Mouse (Mus musculus): Measurements from ENCODE around the gene Mum1.
A peak's percentile ranks its signal among the peaks of the same experiment; 100 is the strongest.

Gene Mum1

GRCm38 (mm10) chr10:80250573-80250972 lies 24.3 kb downstream of the Mum1 start:
- no peak for DNase-seq (ENCODE audit: low spot score)

GRCm38 (mm10) chr10:80252011-80252410 lies 25.8 kb downstream of the Mum1 start:
- no peak for DNase-seq (ENCODE audit: low spot score)

- no peak for DNase-seq (ENCODE audit: low spot score)
Observed at GRCm38 (mm10) chr10:80252493-80253274, 26.4 kb downstream of the Mum1 start.

- DNase-seq (ENCODE audit: low spot score), result no peak
Observed at GRCm38 (mm10) chr10:80253551-80253950, 27.3 kb downstream of the Mum1 start.

GRCm38 (mm10) chr10:80254331-80255297 lies 28.4 kb downstream of the Mum1 start:
- no peak for DNase-seq (ENCODE audit: low spot score)

GRCm38 (mm10) chr10:80255881-80256535 lies 29.8 kb downstream of the Mum1 start:
- no peak for DNase-seq (ENCODE audit: low spot score)

GRCm38 (mm10) chr10:80257936-80258335 lies 31.7 kb downstream of the Mum1 start:
- no peak for DNase-seq (ENCODE audit: low spot score)

- no peak for DNase-seq (ENCODE audit: low spot score)
Observed at GRCm38 (mm10) chr10:80258752-80259462, 32.7 kb downstream of the Mum1 start.

- DNase-seq (ENCODE audit: low spot score), result no peak
Observed at GRCm38 (mm10) chr10:80259463-80259805, 33.2 kb downstream of the Mum1 start.

- DNase-seq (ENCODE audit: low spot score), result no peak
Observed at GRCm38 (mm10) chr10:80259861-80260641, 33.8 kb downstream of the Mum1 start.

- DNase-seq (ENCODE audit: low spot score), result peak; percentile 87
Observed at GRCm38 (mm10) chr10:80260642-80261584, 34.7 kb downstream of the Mum1 start, which contains the start of the genes Gamt and Dazap1. Gene Gamt (minus strand): TSS chr10:80261012. Gene Dazap1 (plus strand): TSS chr10:80261486.

- DNase-seq (ENCODE audit: low spot score), result peak; percentile 85
Observed at GRCm38 (mm10) chr10:80261585-80261968, 35.3 kb downstream of the Mum1 start.

- no peak for DNase-seq (ENCODE audit: low spot score)
Observed at GRCm38 (mm10) chr10:80262169-80262568, 35.9 kb downstream of the Mum1 start.

GRCm38 (mm10) chr10:80262776-80263365 lies 36.6 kb downstream of the Mum1 start:
- no peak for DNase-seq (ENCODE audit: low spot score)

- DNase-seq (ENCODE audit: low spot score), result peak; percentile 97
Observed at GRCm38 (mm10) chr10:80264341-80265148, 38.3 kb downstream of the Mum1 start.

- no peak for DNase-seq (ENCODE audit: low spot score)
Observed at GRCm38 (mm10) chr10:80265149-80265486, 38.9 kb downstream of the Mum1 start.

- no peak for DNase-seq (ENCODE audit: low spot score)
Observed at GRCm38 (mm10) chr10:80270099-80270498, 43.9 kb downstream of the Mum1 start.

GRCm38 (mm10) chr10:80270734-80271181 lies 44.5 kb downstream of the Mum1 start:
- no peak for DNase-seq (ENCODE audit: low spot score)
